Mouse (Mus musculus) olfactory bulb, adult 2 months (tissue): ENCODE data around the gene Ldlrap1.

ENCODE experiments used
- CTCF ChIP-seq: fragments of 200-500 bp; IDR thresholded peaks from 2 replicates; pipeline ENCODE4 v1.5.1; 2012; ENCODE audit warnings: low read depth, mild to moderate bottlenecking, low read length, moderate library complexity; ENCODE audit not compliant: insufficient read depth
- POLR2A ChIP-seq: fragments of 200-500 bp; IDR thresholded peaks from 2 replicates; pipeline ENCODE4 v1.6.1; 2012; ENCODE audit warnings: mild to moderate bottlenecking, low read depth, low read length, moderate library complexity; ENCODE audit not compliant: insufficient read depth

- no peak for TF ChIP-seq CTCF
- no peak for TF ChIP-seq POLR2A
Observed at GRCm38 (mm10) chr4:134741949-134742348, 25.9 kb downstream of the Ldlrap1 start.
